Mouse (Mus musculus) limb, embryonic 14.5 days (tissue): ENCODE measurements around the gene Steap2. TPM values are rescaled to one million over a fixed set of nuclear protein-coding genes. Genes with fewer than 3 reads are reported as not detected.
"Not testable (repeated sequence)": the region's sequence is repeated elsewhere in the genome, so short reads cannot be mapped to it uniquely, and the experiment has no call there.

ENCODE experiments used
- ATAC-seq: fragments of 200-750 bp; cut with Nextera tagmentation; 2 replicates; pipeline ENCODE4 v1.8.0; 2017; ENCODE audit warnings: low read depth, moderate number of reproducible peaks, moderate TSS enrichment; ENCODE audit not compliant: low FRiP score
- DNase-seq: peaks from one replicate; pipeline ENCODE4 v3.0.0-alpha.2; 2015; ENCODE audit warnings: low spot score
- H3K27ac ChIP-seq: fragments of 300-500 bp; sonication (generic); replicated peaks from 2 replicates; pipeline ENCODE4 v1.5.1; 2014; ENCODE audit warnings: low read depth, mild to moderate bottlenecking, low read length, moderate library complexity, mixed read lengths
- H3K27me3 ChIP-seq: fragments of 300-500 bp; sonication (generic); 2 replicates; pipeline ENCODE4 v1.6.1; 2014; ENCODE audit warnings: low read length, mixed read lengths; ENCODE audit not compliant: control insufficient read depth, insufficient read depth
- H3K36me3 ChIP-seq: fragments of 300-500 bp; sonication (generic); 2 replicates; pipeline ENCODE4 v1.6.1; 2014; ENCODE audit warnings: mild to moderate bottlenecking, low read length, moderate library complexity, mixed read lengths; ENCODE audit not compliant: control insufficient read depth, insufficient read depth
- H3K4me1 ChIP-seq: fragments of 300-500 bp; sonication (generic); 2 replicates; pipeline ENCODE4 v1.6.1; 2014; ENCODE audit warnings: antibody characterized with exemption, low read length, mixed read lengths; ENCODE audit not compliant: control insufficient read depth, insufficient read depth
- H3K4me2 ChIP-seq: fragments of 300-500 bp; sonication (generic); replicated peaks from 2 replicates; pipeline ENCODE4 v1.6.1; 2014; ENCODE audit warnings: low read depth, mild to moderate bottlenecking, low read length, moderate library complexity; ENCODE audit not compliant: severe bottlenecking
- H3K4me3 ChIP-seq: fragments of 300-500 bp; sonication (generic); replicated peaks from 2 replicates; pipeline ENCODE4 v1.5.1; 2014; ENCODE audit warnings: low read length
- H3K9ac ChIP-seq: fragments of 300-500 bp; sonication (generic); 2 replicates; pipeline ENCODE4 v1.6.1; 2014; ENCODE audit warnings: mild to moderate bottlenecking, low read depth, low read length, moderate library complexity; ENCODE audit not compliant: severe bottlenecking
- H3K9me3 ChIP-seq: fragments of 300-500 bp; sonication (generic); 2 replicates; pipeline ENCODE4 v1.6.1; 2016; ENCODE audit warnings: low read length; ENCODE audit not compliant: control insufficient read depth
- POLR2A ChIP-seq: fragments of 200-500 bp; IDR thresholded peaks from 2 replicates; pipeline ENCODE4 v1.8.0; 2012; ENCODE audit warnings: inconsistent platforms, mild to moderate bottlenecking, moderate library complexity, borderline replicate concordance; ENCODE audit not compliant: insufficient read depth, insufficient read length; ENCODE audit errors: extremely low read depth
- WGBS: fragments of 180-500 bp; shearing (Covaris S2); extraction: QIAGEN DNeasy Blood & Tissue Kit; methylation state at CpG from one replicate; pipeline ENCODE4 v1.1.7; 2014; 5-methylcytosine and 5-hydroxymethylcytosine counted together
- polyA plus RNA-seq, 2 experiments: library from polyadenylated mRNA; depleted of rRNA in 1 of 2; stranded (reverse) in 1 of 2; unstranded in 1 of 2; fragments of >200 nt; fragmentation: Nextera tagmentation in 1 of 2; extraction: Ambion mirVana in 1 of 2; gene quantifications; 2 replicates each; pipeline versions ENCODE4 v1.2.1 to v1.2.3; 2012 to 2014

The Steap2 gene
- polyA plus RNA-seq, 2 experiments: 5.7 to 5.9 TPM

GRCm38 (mm10) chr5:5688228-5688627 lies 6.2 kb downstream of the Steap2 start:
- Histone ChIP-seq H3K27me3 (no peaks in the 10 kb centered on the region), H3K9me3 (no peaks in the 10 kb centered on the region), H3K36me3 (no peaks in the 10 kb centered on the region), H3K27ac (no peak overlapping the region), H3K4me3 (no peak overlapping the region), H3K4me2 (no peak overlapping the region), H3K9ac (no peak overlapping the region), H3K4me1 (peaks cover 7% of the 10 kb centered on the region; the same call in 1 of the 2 replicates)
- ATAC-seq: no peak
- no peak for DNase-seq
- WGBS: 55% methylated on average over 6 of the region's 6 CpGs
- TF ChIP-seq POLR2A: no peak

GRCm38 (mm10) chr5:5686973-5687372 lies 7.4 kb downstream of the Steap2 start:
- no peak for ATAC-seq
- no peak for DNase-seq

GRCm38 (mm10) chr5:5684946-5685345 lies 9.4 kb downstream of the Steap2 start:
- not testable (repeated sequence) for H3K27ac ChIP-seq, H3K4me3 ChIP-seq, ATAC-seq, H3K36me3 ChIP-seq, H3K27me3 ChIP-seq, H3K9ac ChIP-seq, H3K4me2 ChIP-seq, DNase-seq, H3K9me3 ChIP-seq, H3K4me1 ChIP-seq
- WGBS: 76% methylated on average over 2 of the region's 2 CpGs

More at GRCm38 (mm10) chr5:5686973-5687372, 7.4 kb downstream of the Steap2 start:
- H3K27ac ChIP-seq: no peak overlapping the region
- H3K4me3 ChIP-seq: no peak overlapping the region
- H3K9me3 ChIP-seq: no peaks in the 10 kb centered on the region
- 0% methylated on average over 1 of the region's 1 CpGs for WGBS
- no peaks in the 10 kb centered on the region; the same call in 1 of the 2 replicates for H3K4me1 ChIP-seq
- H3K9ac ChIP-seq: no peak overlapping the region
- H3K27me3 ChIP-seq: no peaks in the 10 kb centered on the region
- no peaks in the 10 kb centered on the region for H3K36me3 ChIP-seq
- H3K4me2 ChIP-seq: no peak overlapping the region
- TF ChIP-seq POLR2A: no peak

- no peak overlapping the region for H3K27ac ChIP-seq
- H3K4me2 ChIP-seq: no peak overlapping the region
- H3K9me3 ChIP-seq: no peaks in the 10 kb centered on the region
- H3K4me1 ChIP-seq: no peaks in the 10 kb centered on the region
- ATAC-seq: no peak
- H3K9ac ChIP-seq: no peak overlapping the region
- 63% methylated on average over 4 of the region's 4 CpGs for WGBS
- DNase-seq: no peak
- H3K36me3 ChIP-seq: no peaks in the 10 kb centered on the region
- H3K27me3 ChIP-seq: no peaks in the 10 kb centered on the region
- TF ChIP-seq POLR2A: no peak
- no peak overlapping the region for H3K4me3 ChIP-seq
Measured at GRCm38 (mm10) chr5:5683292-5683691, 11.1 kb downstream of the Steap2 start.

- no peak overlapping the region for H3K9ac ChIP-seq
- no peak for TF ChIP-seq POLR2A
- H3K4me1 ChIP-seq: no peaks in the 10 kb centered on the region
- H3K4me2 ChIP-seq: no peak overlapping the region
- no peak overlapping the region for H3K4me3 ChIP-seq
- peaks cover 15% of the 10 kb centered on the region for H3K36me3 ChIP-seq
- H3K27ac ChIP-seq: no peak overlapping the region
- ATAC-seq (no peak), DNase-seq (no peak)
- no peaks in the 10 kb centered on the region for H3K9me3 ChIP-seq
- H3K27me3 ChIP-seq: no peaks in the 10 kb centered on the region
Measured at GRCm38 (mm10) chr5:5679459-5679858, 14.9 kb downstream of the Steap2 start.

- no peak for DNase-seq
- no peaks in the 10 kb centered on the region for H3K9me3 ChIP-seq
- no peak overlapping the region for H3K27ac ChIP-seq
- ATAC-seq: no peak
- no peaks in the 10 kb centered on the region for H3K27me3 ChIP-seq
- H3K4me1 ChIP-seq: no peaks in the 10 kb centered on the region
- peaks cover 19% of the 10 kb centered on the region for H3K36me3 ChIP-seq
- no peak for TF ChIP-seq POLR2A
- 82% methylated on average over 3 of the region's 3 CpGs for WGBS
- no peak overlapping the region for H3K9ac ChIP-seq
- H3K4me3 ChIP-seq: no peak overlapping the region
- H3K4me2 ChIP-seq: no peak overlapping the region
Measured at GRCm38 (mm10) chr5:5676082-5676481, 18.3 kb downstream of the Steap2 start.
